Mouse (Mus musculus) kidney, adult 9 months (tissue): ENCODE results near the gene Icam2.
A peak's percentile ranks its signal among the peaks of the same experiment; 100 is the strongest.
"Not testable (repeated sequence)": the region's sequence is repeated elsewhere in the genome, so short reads cannot be mapped to it uniquely, and the experiment has no call there.

Experiments used
- DNase-seq: peaks from one replicate; pipeline ENCODE4 v3.0.0; 2022

Gene Icam2

GRCm38 (mm10) chr11:106339323-106339722 lies 48.6 kb downstream of the Icam2 start:
- not testable (repeated sequence) for DNase-seq

GRCm38 (mm10) chr11:106338870-106339269 lies 49.0 kb downstream of the Icam2 start:
- no peak for DNase-seq

GRCm38 (mm10) chr11:106338029-106338428 lies 49.8 kb downstream of the Icam2 start:
- DNase-seq = no peak

GRCm38 (mm10) chr11:106334066-106334465 lies 53.8 kb downstream of the Icam2 start:
- no peak for DNase-seq

- no peak for DNase-seq
Measured at GRCm38 (mm10) chr11:106332458-106332857, 55.4 kb downstream of the Icam2 start.

GRCm38 (mm10) chr11:106329682-106330081 lies 58.2 kb downstream of the Icam2 start:
- peak; percentile 35 for DNase-seq

- DNase-seq = no peak
Measured at GRCm38 (mm10) chr11:106329128-106329527, 58.7 kb downstream of the Icam2 start.

GRCm38 (mm10) chr11:106328521-106328920 lies 59.4 kb downstream of the Icam2 start:
- no peak for DNase-seq
